Mouse (Mus musculus) MEL (cell line): ENCODE data around the gene Exoc6b. TPM values are rescaled to one million over a fixed set of nuclear protein-coding genes. Genes with fewer than 3 reads are reported as not detected.

Experiments used
- DNase-seq: peaks from one replicate; pipeline ENCODE4 v3.0.0; 2011; ENCODE audit warnings: low read depth, low spot score
- H3K27ac ChIP-seq: 2 replicates; pipeline ENCODE4 v1.5.1; 2012; ENCODE audit warnings: low read depth, mild to moderate bottlenecking, control low read depth, low read length, moderate library complexity; ENCODE audit not compliant: control insufficient read depth
- H3K27me3 ChIP-seq, 2 experiments: fragments of 150-350 bp in 1 of 2; sonication (generic) in 1 of 2; 2 replicates each; pipeline ENCODE4 v1.6.1; 2012; ENCODE audit warnings: low read length in 2 of 2, mild to moderate bottlenecking in 2 of 2, improper control_type of control experiment in 1 of 2, moderate library complexity in 1 of 2; ENCODE audit not compliant: insufficient read depth in 2 of 2, control insufficient read depth in 1 of 2
- H3K36me3 ChIP-seq, 2 experiments: 2 replicates each; pipeline ENCODE4 v1.6.1; 2012 to 2014; ENCODE audit warnings: low read length in 2 of 2, improper control_type of control experiment in 1 of 2, inconsistent platforms in 1 of 2, mild to moderate bottlenecking in 1 of 2; ENCODE audit not compliant: insufficient read depth in 2 of 2, control insufficient read depth in 1 of 2
- H3K4me1 ChIP-seq, 2 experiments: fragments of 150-350 bp in 1 of 2; sonication (generic) in 1 of 2; 2 replicates each; pipeline ENCODE4 v1.6.1; 2012; ENCODE audit warnings: low read length in 2 of 2, improper control_type of control experiment in 1 of 2, mild to moderate bottlenecking in 1 of 2; ENCODE audit not compliant: insufficient read depth in 2 of 2, control insufficient read depth in 1 of 2
- H3K4me3 ChIP-seq, 2 experiments: fragments of 150-350 bp in 1 of 2; sonication (generic) in 1 of 2; 2 replicates each; pipeline ENCODE4 v1.5.1; 2012; ENCODE audit warnings: low read depth in 2 of 2, low read length in 2 of 2, mild to moderate bottlenecking in 2 of 2, moderate library complexity in 2 of 2, control low read depth in 1 of 2, improper control_type of control experiment in 1 of 2; ENCODE audit not compliant: control insufficient read depth in 1 of 2, insufficient read depth in 1 of 2
- H3K79me2 ChIP-seq: 2 replicates; pipeline ENCODE4 v1.6.1; 2012; ENCODE audit warnings: mild to moderate bottlenecking, low read length, moderate library complexity; ENCODE audit not compliant: control insufficient read depth, poor library complexity, insufficient read depth
- H3K9ac ChIP-seq: 2 replicates; pipeline ENCODE4 v1.6.1; 2012; ENCODE audit warnings: low read depth, mild to moderate bottlenecking, control low read depth, low read length, moderate library complexity; ENCODE audit not compliant: control insufficient read depth, poor library complexity, severe bottlenecking
- H3K9me3 ChIP-seq: fragments of 150-350 bp; sonication (generic); replicated peaks from 2 replicates; pipeline ENCODE4 v1.6.1; 2012; ENCODE audit warnings: mild to moderate bottlenecking, low read length, improper control_type of control experiment, moderate library complexity; ENCODE audit not compliant: insufficient read depth
- BHLHE40 ChIP-seq: IDR thresholded peaks from 2 replicates; pipeline ENCODE4 v1.6.1; 2012; ENCODE audit warnings: low read depth, mild to moderate bottlenecking, inconsistent platforms, low read length, improper control_type of control experiment, borderline replicate concordance
- CTCF ChIP-seq, 3 experiments: IDR thresholded peaks in 2 of 3; conservative IDR thresholded peaks in 1 of 3; 2 replicates each; pipeline ENCODE4 v1.5.1; 2011 to 2012; ENCODE audit warnings: low read length in 3 of 3, low read depth in 2 of 3, mild to moderate bottlenecking in 2 of 3, improper control_type of control experiment in 1 of 3, inconsistent platforms in 1 of 3, mixed read lengths in 1 of 3, moderate library complexity in 1 of 3; ENCODE audit not compliant: control insufficient read depth in 1 of 3, insufficient read depth in 1 of 3, poor library complexity in 1 of 3, severe bottlenecking in 1 of 3
- E2F4 ChIP-seq: IDR thresholded peaks from 2 replicates; pipeline ENCODE4 v1.6.1; 2011; ENCODE audit warnings: low read depth, low read length, improper control_type of control experiment, borderline replicate concordance
- GATA1 ChIP-seq: IDR thresholded peaks from 2 replicates; pipeline ENCODE4 v1.6.1; 2011; ENCODE audit warnings: low read depth, low read length, improper control_type of control experiment
- JUND ChIP-seq: IDR thresholded peaks from 2 replicates; pipeline ENCODE4 v1.6.1; 2011; ENCODE audit warnings: low read depth, mild to moderate bottlenecking, improper control_type of control experiment, low read length
- MEF2A ChIP-seq: IDR thresholded peaks from 2 replicates; pipeline ENCODE4 v1.6.1; 2014; ENCODE audit warnings: low read depth, mild to moderate bottlenecking, inconsistent platforms, low read length, improper control_type of control experiment; ENCODE audit not compliant: poor library complexity, insufficient replicate concordance, severe bottlenecking; ENCODE audit errors: extremely low read depth
- MYC ChIP-seq: IDR thresholded peaks from 2 replicates; pipeline ENCODE4 v1.6.1; 2011; ENCODE audit warnings: low read depth, mild to moderate bottlenecking, low read length, improper control_type of control experiment, moderate library complexity
- POLR2AphosphoS2 ChIP-seq: IDR thresholded peaks from 2 replicates; pipeline ENCODE4 v1.6.1; 2011; ENCODE audit warnings: low read length, improper control_type of control experiment
- POLR2AphosphoS5 ChIP-seq: IDR thresholded peaks from 2 replicates; pipeline ENCODE4 v1.6.1; 2012; ENCODE audit warnings: low read depth, borderline replicate concordance, mild to moderate bottlenecking, inconsistent platforms, low read length, moderate library complexity, mixed read lengths
- RAD21 ChIP-seq: IDR thresholded peaks from 2 replicates; pipeline ENCODE4 v1.6.1; 2011; ENCODE audit warnings: mild to moderate bottlenecking, low read depth, low read length, improper control_type of control experiment
- RCOR1 ChIP-seq: IDR thresholded peaks from 2 replicates; pipeline ENCODE4 v1.6.1; 2012; ENCODE audit warnings: low read depth, mild to moderate bottlenecking, inconsistent platforms, low read length, improper control_type of control experiment
- SMC3 ChIP-seq: IDR thresholded peaks from 2 replicates; pipeline ENCODE4 v1.6.1; 2011; ENCODE audit warnings: low read depth, low read length, improper control_type of control experiment
- UBTF ChIP-seq: IDR thresholded peaks from 2 replicates; pipeline ENCODE4 v1.6.1; 2012; ENCODE audit warnings: low read depth, mild to moderate bottlenecking, inconsistent platforms, low read length, improper control_type of control experiment, moderate library complexity, borderline replicate concordance; ENCODE audit not compliant: insufficient read depth
- ZKSCAN1 ChIP-seq: IDR thresholded peaks from 2 replicates; pipeline ENCODE4 v1.6.1; 2012; ENCODE audit warnings: low read depth, mild to moderate bottlenecking, inconsistent platforms, low read length, improper control_type of control experiment, moderate library complexity
- ZMIZ1 ChIP-seq: IDR thresholded peaks from 2 replicates; pipeline ENCODE4 v1.6.1; 2012; ENCODE audit warnings: low read depth, mild to moderate bottlenecking, inconsistent platforms, low read length, improper control_type of control experiment, moderate library complexity
- polyA plus RNA-seq, 2 experiments: library from polyadenylated mRNA; stranded (reverse) in 1 of 2; unstranded in 1 of 2; fragments of >175 nt in 1 of 2; fragments of >200 nt in 1 of 2; gene quantifications; 2 replicates each; pipeline versions ENCODE4 v1.2.1 to v1.2.4; 2012; ENCODE audit warnings: low replicate concordance in 2 of 2, low read depth in 1 of 2; ENCODE audit not compliant: insufficient read length in 2 of 2, insufficient read depth in 1 of 2, missing spikeins in 1 of 2
- total RNA-seq: library from RNA; depleted of rRNA; stranded (reverse); fragments of 300-350 nt; gene quantifications from 2 replicates; pipeline ENCODE4 v1.2.3, GENCODE M21; 2012

Exoc6b gene
- total and polyA plus RNA-seq, 3 experiments: 3.4 to 6.5 TPM; not detected in 1

GRCm38 (mm10) chr6:84882663-84883517, 186.4 kb downstream of the Exoc6b start (continued):
- TF ChIP-seq POLR2AphosphoS2: no peak
- TF ChIP-seq CTCF (IDR thresholded peaks at IDR 0.05 in 2 of 3, conservative IDR thresholded peaks at IDR 0.05 in 1 of 3; ENCODE audit: control insufficient read depth in 1 of 3, insufficient read depth in 1 of 3, low read depth in 2 of 3, low read length in 3 of 3, poor library complexity in 1 of 3, severe bottlenecking in 1 of 3): no peak
- TF ChIP-seq UBTF: no peak
- TF ChIP-seq ZMIZ1: peak; percentile 83

GRCm38 (mm10) chr6:84875869-84876268, 193.4 kb downstream of the Exoc6b start:
- no peak overlapping the region for H3K9ac ChIP-seq
- H3K27me3 ChIP-seq: no peaks in the 10 kb centered on the region
- no peaks in the 10 kb centered on the region for H3K79me2 ChIP-seq
- no peak overlapping the region for H3K27ac ChIP-seq
- no peak overlapping the region for H3K4me3 ChIP-seq
- DNase-seq: no peak
- no peaks in the 10 kb centered on the region for H3K9me3 ChIP-seq
- TF ChIP-seq BHLHE40 (no peak), RCOR1 (no peak), POLR2AphosphoS5 (no peak), SMC3 (no peak), E2F4 (no peak), MEF2A (no peak), MYC (no peak), JUND (no peak), GATA1 (no peak)
- H3K36me3 ChIP-seq: peaks cover 0 to 9% of the 10 kb centered on the region in 2 experiments; a peak in 2 of 4 replicates
- H3K4me1 ChIP-seq: peaks cover 0 to 6% of the 10 kb centered on the region in 2 experiments; a peak in 2 of 4 replicates

DNA sequence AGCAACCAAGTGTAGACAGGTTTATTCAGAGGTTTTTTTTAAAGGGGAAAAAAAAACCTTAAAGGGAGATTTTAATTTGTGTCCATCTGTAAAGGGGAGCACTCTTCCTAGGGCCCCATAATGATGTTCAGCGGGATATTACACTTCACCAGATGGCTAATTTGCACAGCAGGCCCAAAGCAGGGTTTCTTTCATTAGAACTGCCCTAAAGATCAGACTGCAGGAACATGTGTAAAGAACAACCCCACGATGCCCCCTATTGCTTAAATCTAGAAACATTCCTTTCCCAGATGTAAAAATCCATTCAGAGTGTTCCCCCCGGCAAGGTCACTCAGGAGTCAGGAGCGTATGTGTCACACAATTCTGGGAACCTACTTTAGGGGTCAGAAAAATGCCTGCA, 202.2 kb downstream of the Exoc6b start:
- H3K4me1 ChIP-seq: no peaks in the 10 kb centered on the region
- no peak overlapping the region for H3K9ac ChIP-seq
- H3K27ac ChIP-seq: no peak overlapping the region
- H3K36me3 ChIP-seq: no peaks in the 10 kb centered on the region
- TF ChIP-seq RAD21 (peak; percentile 30; the same call in 1 of the 2 replicates), CTCF (IDR thresholded peaks at IDR 0.05 in 2 of 3, conservative IDR thresholded peaks at IDR 0.05 in 1 of 3; ENCODE audit: control insufficient read depth in 1 of 3, insufficient read depth in 1 of 3, low read depth in 2 of 3, low read length in 3 of 3, poor library complexity in 1 of 3, severe bottlenecking in 1 of 3) (peak in 1 of 3 experiments; percentile 27; a peak in 1 of 6 replicates), ZKSCAN1 (no peak)
- H3K27me3 ChIP-seq: no peaks in the 10 kb centered on the region
- H3K4me3 ChIP-seq: no peak overlapping the region
- DNase-seq: no peak
- no peaks in the 10 kb centered on the region for H3K79me2 ChIP-seq
- H3K9me3 ChIP-seq: no peaks in the 10 kb centered on the region
